Mouse (Mus musculus): ENCODE data around the gene Polk.

- TF ChIP-seq CTCF (IDR thresholded peaks at IDR 0.05; ENCODE audit: insufficient read depth, low read depth, low read length) (no peak), POLR2A (IDR thresholded peaks at IDR 0.05; ENCODE audit: insufficient read depth, low read depth, low read length) (no peak)
Observed at GRCm38 (mm10) chr13:96506313-96506712, 36.1 kb downstream of the Polk start.
